Mouse (Mus musculus): ENCODE measurements at regions not wholly inside any gene's neighbourhood (a gene's known extent, or its start where the extent isn't known, plus 50 kb on each side); places are given as distances from the start of the nearest gene placed in this dataset.

GRCm38 (mm10) chr7:66593619-66594018 lies 95.8 kb downstream of the Asb7 start:
- no peak for DNase-seq (ENCODE audit: extremely low spot score in 1 of 2, low spot score in 1 of 2)

- no peak for DNase-seq (ENCODE audit: extremely low spot score in 1 of 2, low spot score in 1 of 2)
Measured at GRCm38 (mm10) chr7:66591594-66592290, 97.7 kb downstream of the Asb7 start.

- no peak for DNase-seq (ENCODE audit: extremely low spot score in 1 of 2, low spot score in 1 of 2)
Measured at GRCm38 (mm10) chr7:66586511-66586910, 102.9 kb downstream of the Asb7 start.

DNA sequence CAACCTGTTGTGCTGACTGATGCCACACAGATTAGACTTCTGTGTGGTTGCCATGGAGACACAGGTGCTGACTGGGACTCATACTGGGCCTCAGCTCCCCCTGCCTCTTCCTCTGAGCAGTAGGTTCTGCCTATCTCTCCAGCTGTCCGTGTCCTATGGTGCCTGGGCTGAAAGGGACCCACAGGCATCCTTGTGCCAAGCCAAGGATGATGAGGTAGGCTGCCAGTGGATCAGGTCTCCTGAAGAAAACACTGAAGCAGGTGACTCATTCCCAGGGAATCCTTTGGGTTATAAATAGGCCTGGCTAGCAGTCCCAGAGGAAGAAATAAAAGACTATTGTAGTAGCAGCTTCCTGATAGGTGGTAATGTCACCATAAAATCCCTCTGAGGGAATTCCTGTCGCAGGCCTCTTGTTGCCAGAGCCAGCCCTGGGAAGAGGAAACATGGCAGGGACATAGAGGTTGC lies 108.7 kb downstream of the Asb7 start:
- no peak for DNase-seq (ENCODE audit: extremely low spot score in 1 of 2, low spot score in 1 of 2)

GRCm38 (mm10) chr7:66576261-66576660 lies 113.1 kb downstream of the Asb7 start:
- peak in 1 of 2 experiments; percentile 5 for DNase-seq (ENCODE audit: extremely low spot score in 1 of 2, low spot score in 1 of 2)

- DNase-seq (ENCODE audit: extremely low spot score in 1 of 2, low spot score in 1 of 2) = no peak
Measured at GRCm38 (mm10) chr7:66571451-66571850, 117.9 kb downstream of the Asb7 start.

GRCm38 (mm10) chr7:66547694-66548093 lies 120.4 kb upstream of the Aldh1a3 start:
- no peak for DNase-seq (ENCODE audit: extremely low spot score in 1 of 2, low spot score in 1 of 2)

DNA sequence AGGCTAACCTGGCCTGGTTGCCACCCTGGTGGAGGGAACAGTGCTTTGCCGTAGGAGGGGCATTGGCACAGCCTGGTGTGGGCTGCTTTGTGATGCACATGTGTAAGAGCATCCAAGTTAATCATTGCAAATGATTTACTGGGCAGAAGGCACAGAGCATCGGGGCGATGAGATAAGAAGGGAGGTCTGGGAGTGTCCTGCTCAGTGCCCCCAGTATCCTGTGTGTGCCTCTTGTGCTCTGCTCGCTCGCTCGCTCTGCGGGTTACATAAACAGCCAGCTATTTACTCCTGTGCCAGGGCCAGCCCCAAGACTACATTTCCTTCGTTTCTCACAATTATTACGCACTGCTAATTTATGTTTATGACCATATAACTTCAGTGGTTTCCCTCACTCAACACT lies 117.9 kb upstream of the Aldh1a3 start:
- no peak for DNase-seq (ENCODE audit: extremely low spot score in 1 of 2, low spot score in 1 of 2)

GRCm38 (mm10) chr7:66544352-66545053 lies 117.2 kb upstream of the Aldh1a3 start:
- DNase-seq (ENCODE audit: extremely low spot score in 1 of 2, low spot score in 1 of 2) = no peak

DNA sequence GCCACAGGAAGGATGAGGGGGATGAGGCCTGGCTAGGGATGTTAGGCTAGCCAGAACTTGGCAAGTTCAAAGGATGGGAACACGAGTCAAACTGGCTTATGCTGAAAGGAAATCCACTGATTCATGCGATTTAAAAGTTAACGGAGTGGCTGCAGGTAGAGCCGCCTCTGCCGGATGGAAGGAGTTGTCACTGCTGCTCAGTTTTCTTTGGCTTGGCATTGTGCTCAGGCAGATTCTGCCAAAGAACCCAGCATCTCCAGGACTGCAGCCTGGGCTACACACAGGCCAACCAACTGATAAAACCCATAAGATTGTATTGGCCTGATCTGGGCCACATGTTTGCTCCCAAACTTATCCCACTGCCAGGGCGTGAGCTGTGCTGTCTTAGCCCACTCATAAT lies 105.3 kb upstream of the Aldh1a3 start:
- DNase-seq (ENCODE audit: extremely low spot score in 1 of 2, low spot score in 1 of 2) = no peak

DNA sequence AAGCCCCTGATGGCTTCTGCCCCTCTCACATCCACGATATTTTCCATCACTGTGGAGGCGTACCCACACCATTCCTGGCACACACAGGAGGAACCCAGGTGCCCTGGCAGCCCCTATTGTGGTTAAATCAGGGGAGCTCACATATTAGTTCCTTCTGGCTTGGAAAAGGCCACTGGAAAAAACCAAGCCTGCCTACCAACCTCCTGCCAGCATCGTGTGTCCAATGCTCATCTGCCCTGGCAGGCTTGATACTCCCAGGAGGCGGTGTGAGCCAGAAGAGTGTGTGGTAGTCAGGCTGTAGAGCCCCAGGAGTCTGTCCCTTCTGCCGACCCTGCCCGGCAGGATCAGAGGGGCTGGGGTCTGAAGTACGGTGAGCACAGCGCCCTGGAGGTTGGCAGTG lies 104.7 kb upstream of the Aldh1a3 start:
- no peak for DNase-seq (ENCODE audit: extremely low spot score in 1 of 2, low spot score in 1 of 2)

DNA sequence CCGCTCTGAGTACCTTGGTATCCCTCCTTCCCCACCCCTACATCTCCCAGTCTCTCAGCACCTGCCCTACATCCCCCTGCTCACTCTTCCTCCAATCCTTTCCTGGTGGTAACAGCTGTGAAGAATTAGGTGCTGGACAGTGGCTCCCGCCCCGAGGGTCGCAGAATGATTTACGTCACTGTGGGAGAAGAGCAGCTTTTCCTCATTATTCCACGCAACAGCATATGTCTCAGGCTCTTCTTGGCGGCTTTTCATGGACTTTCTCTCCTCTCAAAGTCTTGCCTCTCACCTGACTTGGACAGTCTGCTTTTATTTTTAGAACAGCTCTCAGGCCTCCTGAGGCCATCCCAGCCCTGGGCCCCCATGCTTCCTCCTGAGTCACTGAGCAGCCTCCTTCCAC lies 103.8 kb upstream of the Aldh1a3 start:
- DNase-seq (ENCODE audit: extremely low spot score in 1 of 2, low spot score in 1 of 2) = no peak

DNA sequence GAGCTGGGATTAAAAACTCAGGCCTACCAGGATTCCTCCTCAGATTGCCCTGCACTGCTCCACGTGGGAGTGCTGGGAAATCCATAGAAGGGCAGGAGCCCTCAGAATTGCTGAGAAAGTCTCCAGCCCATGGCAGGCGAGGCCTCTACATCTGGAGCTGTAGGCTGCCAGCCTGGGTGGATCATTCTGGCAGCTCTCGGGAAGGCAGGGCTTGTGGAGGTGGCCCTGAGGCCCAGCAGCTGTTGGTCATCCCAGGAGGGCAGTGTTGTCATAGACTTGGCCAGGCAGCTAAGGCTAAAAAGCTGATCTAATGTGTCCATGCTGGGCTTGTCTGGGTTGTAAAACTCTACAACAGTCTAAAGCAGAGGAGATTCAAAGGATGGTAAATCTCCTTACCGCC lies 101.6 kb upstream of the Aldh1a3 start:
- no peak for DNase-seq (ENCODE audit: extremely low spot score in 1 of 2, low spot score in 1 of 2)

- DNase-seq (ENCODE audit: extremely low spot score in 1 of 2, low spot score in 1 of 2) = no peak
Measured at GRCm38 (mm10) chr7:66523959-66524358, 96.6 kb upstream of the Aldh1a3 start.

DNA sequence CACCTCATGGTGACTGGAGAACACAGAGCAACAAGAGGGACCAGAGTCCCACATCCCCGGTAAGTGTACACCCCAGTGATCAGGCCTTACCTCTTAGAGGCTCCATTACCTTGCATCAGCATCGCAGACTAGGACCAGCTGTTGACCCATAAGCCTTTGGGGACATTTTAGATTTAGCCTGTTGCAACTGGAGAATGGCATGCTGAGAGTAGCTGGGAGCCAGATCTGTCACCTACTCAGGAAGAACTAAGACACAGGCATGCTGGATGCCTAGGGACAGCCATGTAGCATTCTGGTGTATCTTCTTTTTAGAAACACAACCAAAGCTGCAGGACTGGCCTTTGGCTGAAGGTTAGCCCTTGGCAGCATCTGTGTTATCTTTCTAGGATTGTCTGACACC lies 94.2 kb upstream of the Aldh1a3 start:
- DNase-seq (ENCODE audit: extremely low spot score in 1 of 2, low spot score in 1 of 2) = no peak

GRCm38 (mm10) chr7:66516143-66516542 lies 88.8 kb upstream of the Aldh1a3 start:
- DNase-seq (ENCODE audit: extremely low spot score in 1 of 2, low spot score in 1 of 2) = no peak

DNA sequence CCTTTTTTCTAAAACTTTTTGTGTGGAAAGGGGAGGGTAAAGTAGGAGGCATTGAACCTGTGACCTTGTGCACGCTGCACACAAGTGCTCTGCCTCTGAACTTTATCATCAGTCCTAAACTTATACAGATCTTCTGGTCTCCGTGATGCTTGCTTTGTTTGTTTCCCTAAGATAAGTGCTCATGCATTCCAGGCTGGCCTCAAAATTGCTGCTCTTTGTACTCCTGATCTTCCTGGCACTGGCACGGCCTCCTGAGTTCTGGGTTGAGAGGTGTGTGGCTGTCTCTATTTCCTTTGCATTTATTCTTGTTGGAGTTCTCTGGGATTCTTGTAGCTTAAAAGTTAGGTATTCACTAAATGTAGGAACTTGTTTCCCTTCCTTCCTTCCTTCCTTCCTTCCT lies 86.1 kb upstream of the Aldh1a3 start:
- DNase-seq (ENCODE audit: extremely low spot score in 1 of 2, low spot score in 1 of 2) = no peak

- DNase-seq (ENCODE audit: extremely low spot score in 1 of 2, low spot score in 1 of 2) = no peak
Measured at GRCm38 (mm10) chr7:66505734-66506133, 78.4 kb upstream of the Aldh1a3 start.

GRCm38 (mm10) chr7:66504519-66504918 lies 77.2 kb upstream of the Aldh1a3 start:
- no peak for DNase-seq (ENCODE audit: extremely low spot score in 1 of 2, low spot score in 1 of 2)

- no peak for DNase-seq (ENCODE audit: extremely low spot score in 1 of 2, low spot score in 1 of 2)
Measured at GRCm38 (mm10) chr7:66501425-66501824, 74.1 kb upstream of the Aldh1a3 start.

GRCm38 (mm10) chr7:66497480-66497879 lies 70.2 kb upstream of the Aldh1a3 start:
- no peak for DNase-seq (ENCODE audit: extremely low spot score in 1 of 2, low spot score in 1 of 2)

GRCm38 (mm10) chr7:66493216-66493885 lies 66.0 kb upstream of the Aldh1a3 start:
- DNase-seq (ENCODE audit: extremely low spot score in 1 of 2, low spot score in 1 of 2) = no peak

All from frontal cortex, adult 2 months (tissue).